Mouse (Mus musculus) brain, embryonic 18.5 days (tissue): ENCODE data around the gene Themis.

ENCODE experiments used
- DNase-seq: peaks from one replicate; pipeline ENCODE4 v3.0.0-alpha.2; 2012; ENCODE audit warnings: low read depth, low spot score

Gene Themis

DNA sequence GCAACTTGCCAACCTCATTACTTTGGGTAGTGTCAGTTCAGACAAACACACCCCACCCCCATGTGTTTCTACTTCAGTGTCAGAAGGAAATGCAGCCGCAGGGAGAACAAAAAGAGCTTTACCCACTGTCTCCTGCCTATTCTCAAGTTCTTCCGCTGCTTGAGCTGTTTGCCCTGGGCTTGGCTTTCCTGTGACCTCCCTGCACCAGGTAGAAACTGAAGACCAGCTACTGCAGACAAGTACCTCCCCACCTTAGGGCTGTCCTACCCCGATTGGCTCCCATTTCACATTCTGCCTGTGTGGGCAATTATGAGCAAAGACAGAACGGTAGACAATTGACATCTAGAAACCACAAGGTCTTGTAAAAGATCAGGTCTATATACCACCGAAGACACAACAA is at the start of gene Themis:
Gene Themis (plus strand): TSS at position 100 of the 400 bp plus-strand sequence.
- DNase-seq, result no peak

DNA sequence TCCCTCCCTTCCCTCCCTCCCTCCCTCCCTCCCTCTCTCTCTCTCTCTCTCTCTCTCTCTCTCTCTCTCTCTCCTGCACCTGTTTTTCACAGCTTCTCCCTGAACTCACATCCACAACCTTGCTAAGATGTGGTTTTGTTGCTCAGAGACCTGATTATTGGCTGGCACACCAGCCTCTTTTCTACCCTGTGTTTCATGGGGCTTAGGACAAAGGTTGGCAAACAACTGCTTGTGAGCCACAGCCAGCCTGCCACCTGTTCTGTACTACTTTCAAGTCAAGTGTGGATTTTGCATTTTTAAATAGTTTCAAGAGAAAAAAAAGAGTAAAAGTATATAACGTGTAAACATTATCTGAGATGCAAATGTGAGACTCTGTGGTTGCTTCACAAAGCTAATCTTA is 48.7 kb upstream of the Themis start:
- DNase-seq, result no peak

DNA sequence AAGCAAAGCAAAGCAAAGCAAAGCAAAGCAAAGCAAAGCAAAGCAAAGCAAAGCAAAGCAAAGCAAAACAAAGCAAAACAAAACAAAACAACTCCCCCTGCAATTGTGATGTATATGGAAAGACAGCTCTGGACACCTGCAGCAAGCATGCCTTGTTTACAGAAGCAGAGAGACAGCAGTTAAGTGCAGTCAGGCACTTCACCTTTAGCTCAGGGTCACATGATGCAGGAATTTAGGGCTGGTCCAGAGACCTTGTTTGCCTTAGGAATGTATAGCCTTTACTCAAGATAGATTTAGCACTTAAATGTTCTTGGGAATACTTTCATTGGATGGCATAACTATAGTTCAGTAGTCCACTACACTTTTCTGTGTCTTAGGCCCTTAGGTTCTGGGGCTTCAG is 32.1 kb upstream of the Themis start:
- DNase-seq, result no peak

DNA sequence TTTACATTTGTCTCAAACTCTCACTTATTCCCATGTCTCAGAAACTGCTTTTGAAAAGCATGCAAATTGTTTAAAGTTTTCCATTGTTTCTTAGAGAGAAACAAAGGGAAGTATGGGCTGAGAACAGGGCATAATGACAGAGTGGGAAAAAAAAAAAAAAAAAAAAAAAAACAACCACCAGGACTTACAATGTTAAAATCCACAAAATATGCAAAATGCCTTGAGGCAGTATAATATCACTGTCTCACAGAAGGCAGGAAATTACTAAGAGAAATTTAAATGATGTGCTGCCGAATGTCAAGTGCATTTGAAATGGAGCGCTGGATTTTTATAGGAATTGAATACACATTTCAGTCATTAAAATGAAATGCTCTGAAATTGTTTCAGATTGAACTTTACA is 26.3 kb upstream of the Themis start:
- no peak for DNase-seq

DNA sequence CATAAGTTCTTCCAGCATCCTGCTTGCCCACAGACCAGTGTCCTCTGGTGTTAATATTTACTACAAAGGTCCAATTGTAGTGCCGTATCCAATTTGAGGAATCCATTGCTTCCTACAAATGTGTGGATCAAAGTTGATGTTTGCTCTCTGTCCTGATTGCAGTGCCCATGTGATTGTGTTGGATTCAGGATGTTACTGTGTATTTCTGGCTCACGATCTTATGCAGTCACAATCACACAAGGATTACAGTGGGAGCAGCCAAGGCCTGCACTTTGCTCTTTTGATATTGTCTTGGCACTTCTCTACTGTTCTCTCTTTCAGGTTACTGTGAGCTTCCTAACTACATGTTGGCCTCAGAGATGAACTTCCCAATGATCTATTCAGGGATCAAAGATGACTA is 20.3 kb upstream of the Themis start:
- no peak for DNase-seq

DNA sequence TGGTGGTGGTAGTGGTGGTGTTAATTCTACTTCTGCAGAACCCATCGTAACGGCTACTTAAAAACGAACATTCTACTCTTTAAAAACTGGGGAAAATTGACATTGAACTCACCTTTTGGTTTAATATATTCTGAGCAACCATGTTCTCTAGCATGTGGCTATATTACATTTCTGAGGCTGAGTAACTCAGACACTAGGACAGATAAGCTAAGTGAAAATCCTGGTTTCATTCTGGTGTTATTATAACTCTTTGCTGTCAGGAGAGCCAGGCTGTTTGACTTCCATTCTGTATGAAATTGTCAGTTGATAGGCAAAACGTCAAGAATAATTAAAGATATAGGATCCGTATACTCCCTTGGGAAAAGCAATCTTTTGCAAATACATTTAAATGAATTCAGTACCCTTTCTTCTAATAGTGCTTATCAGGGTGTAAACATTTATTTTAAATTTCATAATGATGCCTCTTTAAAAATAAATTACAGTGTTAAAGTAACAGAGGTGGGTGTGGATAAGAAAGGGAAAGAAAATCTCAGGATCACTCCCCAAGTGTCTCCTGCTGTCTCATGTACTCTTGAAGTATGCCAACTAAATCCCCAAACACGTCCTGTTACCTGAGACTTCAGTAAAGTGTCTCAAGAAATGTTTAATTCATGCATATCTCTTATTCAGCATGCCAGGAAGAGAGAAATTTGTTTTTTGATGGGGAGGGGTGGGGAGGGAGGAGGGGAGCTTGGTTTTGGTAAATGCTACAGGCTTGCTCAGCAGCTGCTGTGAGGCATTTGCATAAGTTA is 18.9 kb upstream of the Themis start:
- no peak for DNase-seq

DNA sequence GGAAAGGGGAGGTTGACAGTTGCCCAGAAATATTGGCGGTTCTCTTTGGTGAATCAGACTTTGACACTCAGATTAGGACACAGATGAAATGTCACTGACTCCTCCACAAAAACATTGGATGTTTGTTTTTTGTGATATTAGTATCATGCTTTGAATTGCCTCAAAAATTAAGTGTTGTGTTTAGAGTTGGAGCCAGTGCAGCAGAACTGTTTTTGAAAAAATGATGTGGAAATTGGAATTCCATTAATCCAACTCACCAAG is 18.3 kb upstream of the Themis start:
- DNase-seq, result no peak

DNA sequence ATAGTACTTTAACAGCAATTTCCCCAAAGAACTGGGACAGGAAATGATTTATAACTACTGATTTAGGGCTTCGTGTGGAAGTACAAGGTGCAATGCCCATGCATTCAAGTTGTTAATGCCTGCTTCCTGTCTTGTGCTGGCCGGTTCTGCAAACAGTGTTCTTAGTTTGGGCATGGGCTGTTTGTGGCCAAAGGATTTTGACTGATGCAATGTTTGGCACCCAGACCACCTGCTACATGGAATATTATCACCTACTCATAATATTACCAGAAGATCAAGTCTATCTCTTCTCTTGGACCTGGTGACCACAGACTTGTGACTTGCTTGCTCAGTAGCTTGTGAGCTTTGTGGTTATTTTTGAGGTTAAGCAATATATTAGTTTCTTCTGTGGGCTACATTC is 16.2 kb upstream of the Themis start:
- DNase-seq, result no peak

DNA sequence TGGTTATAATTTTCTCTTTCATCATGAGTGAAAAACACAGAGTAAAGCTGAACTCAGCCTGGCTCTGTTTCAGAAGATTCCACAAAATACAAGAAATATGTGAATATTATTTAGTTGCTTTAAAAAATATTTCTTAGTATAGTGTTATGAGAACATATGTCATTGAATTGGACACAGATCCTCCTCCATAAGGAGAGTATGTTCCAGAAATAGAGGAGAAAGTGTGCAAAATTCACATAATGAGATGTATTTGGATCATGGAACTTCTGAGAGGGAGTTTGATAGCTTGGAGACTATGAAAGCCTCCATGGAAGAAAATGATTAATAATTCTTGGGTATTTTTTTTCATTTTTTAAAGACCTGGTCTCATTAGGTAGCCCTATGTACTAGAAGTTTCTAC is 13.4 kb upstream of the Themis start:
- DNase-seq, result no peak

DNA sequence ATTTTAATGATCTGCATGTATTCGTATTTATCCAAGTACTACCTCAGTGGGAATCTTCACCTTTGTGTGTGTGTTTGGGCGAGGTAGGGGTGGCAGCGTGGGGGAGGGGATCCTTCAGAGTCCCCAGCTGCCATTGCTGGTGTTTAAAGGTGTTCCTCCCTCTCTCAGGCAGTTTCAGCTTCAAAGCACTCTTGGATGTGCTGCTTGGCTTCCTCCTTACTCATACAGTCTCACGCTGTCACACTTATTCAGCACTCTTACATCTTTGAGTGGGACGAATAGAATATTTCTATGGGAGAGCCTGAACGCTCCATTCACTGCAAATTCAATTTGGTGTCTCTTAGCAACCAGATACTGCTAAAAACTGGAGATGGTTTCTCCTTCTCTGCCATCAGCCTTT is 3.0 kb upstream of the Themis start:
- DNase-seq, result no peak

DNA sequence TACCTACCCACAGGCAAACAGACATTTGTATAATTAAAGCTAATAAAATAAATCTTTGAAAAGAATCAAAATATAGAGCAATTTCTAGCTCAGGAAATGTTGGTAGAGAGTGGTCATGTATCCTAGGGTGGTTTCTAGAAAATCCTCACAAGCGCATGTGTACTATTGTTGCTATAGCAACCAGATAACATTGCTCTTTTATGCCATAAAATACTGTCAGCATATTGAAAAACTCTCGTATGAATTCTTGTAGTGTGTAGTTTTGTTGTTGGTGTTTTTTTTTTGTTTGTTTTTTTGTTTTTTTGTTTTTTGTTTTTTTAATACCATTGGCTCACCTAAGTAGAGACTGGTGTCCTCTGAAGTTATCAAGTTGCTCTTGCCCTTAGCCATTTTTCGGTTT is 5.8 kb downstream of the Themis start:
- DNase-seq, result no peak

DNA sequence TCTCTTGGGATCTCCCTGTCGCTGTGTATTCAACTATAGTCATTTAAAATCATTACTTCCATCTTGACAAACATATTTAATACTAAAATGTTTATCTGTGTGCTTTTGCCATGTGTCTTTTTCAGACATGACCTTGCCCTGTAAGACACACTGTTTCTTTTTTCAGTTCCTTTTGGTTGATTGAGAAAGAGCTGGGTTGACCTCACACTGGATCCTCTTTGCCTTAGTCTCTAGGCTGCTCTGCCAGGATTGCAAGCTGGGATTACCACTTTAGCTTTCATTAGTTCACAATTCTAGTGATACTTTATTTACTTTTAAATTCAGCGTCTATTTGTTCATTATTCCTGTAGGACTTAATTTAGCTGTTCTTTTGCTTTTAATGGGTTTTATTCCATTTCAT is 7.2 kb downstream of the Themis start:
- DNase-seq, result no peak

DNA sequence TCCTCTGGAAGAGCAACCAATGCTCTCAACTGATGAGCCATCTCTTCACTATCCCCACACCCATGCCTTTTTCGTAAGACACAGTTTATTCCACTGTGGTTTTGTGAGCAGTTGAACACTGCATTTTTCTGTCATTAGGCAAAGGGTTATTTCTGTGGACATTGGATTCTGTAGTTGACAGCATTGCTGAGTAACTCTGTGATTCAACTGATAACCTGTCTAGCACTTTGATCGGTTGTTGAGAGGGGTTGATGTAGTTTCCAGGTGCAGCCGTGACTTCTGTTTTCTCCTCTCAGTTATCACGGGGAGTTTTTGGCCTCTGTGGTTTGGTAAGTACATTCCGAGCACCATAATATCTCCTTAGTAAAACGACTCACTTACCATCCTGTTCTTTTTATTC is 26.8 kb downstream of the Themis start:
- DNase-seq, result no peak

DNA sequence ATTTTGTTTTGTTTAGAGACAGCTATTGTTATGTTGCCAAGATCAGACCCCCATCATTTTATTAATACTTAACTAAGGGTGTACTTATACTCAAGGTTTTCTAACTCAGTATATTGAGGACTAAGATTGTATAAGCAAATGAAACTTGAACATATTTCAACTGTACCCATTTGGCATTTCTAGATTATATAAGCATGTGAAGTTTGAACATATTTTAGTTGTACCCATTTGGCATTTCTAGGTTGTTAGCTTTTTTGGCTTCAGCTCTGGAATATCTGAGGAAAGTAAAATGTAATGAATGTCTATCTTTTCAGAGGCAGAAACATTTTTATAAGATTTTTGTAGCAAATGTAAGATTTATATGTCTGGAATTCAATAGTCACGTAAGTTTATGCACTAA is 27.9 kb downstream of the Themis start:
- no peak for DNase-seq

DNA sequence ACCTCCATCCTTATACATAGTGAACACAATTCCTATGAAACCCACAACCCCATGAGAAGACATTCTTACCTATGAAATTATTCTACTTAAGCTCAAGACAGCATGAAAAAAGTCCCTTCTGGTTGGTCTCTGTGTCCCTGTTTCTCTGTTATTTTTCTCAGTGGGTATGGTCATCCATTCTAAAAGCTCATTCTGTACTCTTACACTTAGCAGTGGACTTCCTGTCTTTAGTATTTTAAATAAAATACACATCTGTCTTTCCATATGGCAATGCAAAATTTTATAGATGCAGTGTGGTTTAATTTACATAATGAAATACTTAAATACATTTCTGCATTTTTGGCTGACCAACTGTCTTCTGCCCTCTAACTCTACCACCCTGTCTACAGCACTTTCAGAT is 30.0 kb downstream of the Themis start:
- DNase-seq, result no peak

DNA sequence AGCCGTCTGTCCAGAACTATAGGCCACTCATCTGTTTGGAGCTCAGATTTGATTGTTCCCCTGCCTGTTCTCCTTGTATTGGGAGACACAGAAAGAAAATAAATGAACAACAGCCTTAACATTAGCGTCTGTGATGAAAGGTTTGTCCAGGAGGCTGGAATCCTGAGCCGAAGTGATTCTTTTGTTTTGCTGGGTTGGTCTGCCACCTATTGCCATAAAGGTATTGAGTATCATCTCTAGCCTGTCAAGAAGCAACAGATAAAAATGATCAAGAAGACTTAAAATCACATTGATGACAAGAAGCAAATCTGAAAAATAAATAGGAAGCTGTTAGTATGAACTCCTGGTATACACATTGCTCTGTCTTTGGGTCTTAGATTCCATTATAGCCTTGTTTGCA is 53.7 kb downstream of the Themis start:
- DNase-seq, result no peak

DNA sequence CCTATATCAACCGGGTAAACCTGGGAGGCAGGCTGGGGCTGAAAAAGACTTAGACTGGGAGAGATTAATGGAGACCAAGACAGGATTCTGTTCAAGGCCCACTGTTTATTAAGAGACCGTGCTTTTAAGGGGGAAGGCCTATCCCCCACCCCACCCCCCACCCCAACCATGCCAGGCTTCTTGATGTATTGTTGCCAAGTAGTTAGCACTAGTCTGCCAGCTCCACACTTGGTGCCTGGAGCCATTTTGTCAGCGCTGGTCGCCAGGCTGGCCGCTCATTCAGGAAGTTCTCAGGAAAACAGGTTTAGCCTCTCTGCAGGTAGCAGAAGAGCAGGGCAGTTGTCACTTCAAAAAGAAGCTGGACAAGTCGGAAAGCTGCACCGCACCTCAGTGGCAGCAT is 55.1 kb downstream of the Themis start:
- no peak for DNase-seq

DNA sequence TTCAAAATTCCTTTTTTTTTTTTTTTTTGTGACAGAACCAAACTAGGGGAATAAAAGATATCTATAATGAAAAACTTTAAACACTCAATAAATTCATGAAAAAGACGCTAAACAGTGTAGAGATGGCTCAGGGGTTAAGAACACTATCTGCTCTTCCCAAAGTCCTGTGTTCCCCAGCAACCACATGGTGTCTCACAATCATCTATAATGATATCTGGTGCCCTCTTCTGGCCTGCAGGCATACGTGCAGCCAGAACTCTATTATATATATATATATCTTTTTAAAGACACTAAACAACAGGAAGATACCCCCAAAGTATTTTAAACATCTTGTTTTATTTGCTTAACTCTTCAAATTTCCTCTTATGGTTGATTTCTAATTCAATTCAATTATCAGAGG is 62.0 kb downstream of the Themis start:
- no peak for DNase-seq

DNA sequence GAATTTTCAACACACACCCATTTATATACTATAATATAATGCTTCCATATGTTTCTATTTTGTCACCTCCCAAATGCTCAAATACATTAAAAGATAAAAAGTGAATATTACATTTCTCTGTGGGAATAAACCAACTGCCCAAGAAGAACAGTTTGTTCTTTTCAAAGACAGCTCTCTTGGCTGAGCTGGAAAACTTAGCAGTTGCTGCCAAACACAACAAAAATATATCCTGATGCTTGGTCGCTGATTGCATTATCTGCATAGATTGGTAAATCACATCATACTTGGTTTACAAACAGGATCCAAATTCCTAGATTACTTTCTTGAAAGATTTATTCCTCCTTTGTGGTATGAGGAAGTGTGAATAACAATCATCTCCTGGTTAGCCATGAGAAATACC is 69.8 kb downstream of the Themis start:
- no peak for DNase-seq

DNA sequence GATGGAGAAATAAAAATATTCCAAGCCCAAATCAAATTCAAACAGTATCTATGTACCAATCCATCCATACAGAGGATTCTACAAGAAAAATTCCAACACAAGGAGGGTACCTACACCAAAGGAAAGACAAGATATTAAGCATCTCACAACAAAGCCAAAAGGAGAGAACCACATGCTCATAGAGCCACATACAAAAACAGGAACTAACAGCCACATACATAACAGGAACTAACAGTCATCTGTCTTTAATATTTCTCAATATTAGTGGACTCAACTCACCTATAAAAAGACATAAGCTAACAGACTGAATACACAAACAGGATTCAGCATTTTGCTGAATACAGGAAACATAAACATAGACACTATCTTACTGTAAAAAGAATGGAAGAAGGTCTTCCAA is 78.3 kb downstream of the Themis start:
- DNase-seq, result no peak

DNA sequence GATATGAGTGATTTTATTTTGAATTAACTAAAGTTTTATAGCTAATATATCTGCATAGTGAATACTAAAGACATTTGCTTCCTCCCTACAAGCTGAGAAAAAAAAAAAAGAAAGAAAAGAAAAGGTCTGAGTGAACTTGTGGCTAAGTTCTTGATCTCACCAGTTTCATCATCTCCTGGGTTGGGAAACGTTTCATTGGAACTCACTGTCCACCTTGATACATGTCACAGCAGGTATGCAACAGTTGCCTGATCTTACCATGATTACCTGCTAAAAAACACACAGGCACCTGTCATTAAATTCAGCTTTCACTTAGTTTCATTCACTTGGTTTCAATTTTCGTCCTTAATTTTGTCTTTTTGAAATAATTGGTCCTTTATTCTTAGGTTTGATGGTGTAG is 85.2 kb downstream of the Themis start:
- no peak for DNase-seq

DNA sequence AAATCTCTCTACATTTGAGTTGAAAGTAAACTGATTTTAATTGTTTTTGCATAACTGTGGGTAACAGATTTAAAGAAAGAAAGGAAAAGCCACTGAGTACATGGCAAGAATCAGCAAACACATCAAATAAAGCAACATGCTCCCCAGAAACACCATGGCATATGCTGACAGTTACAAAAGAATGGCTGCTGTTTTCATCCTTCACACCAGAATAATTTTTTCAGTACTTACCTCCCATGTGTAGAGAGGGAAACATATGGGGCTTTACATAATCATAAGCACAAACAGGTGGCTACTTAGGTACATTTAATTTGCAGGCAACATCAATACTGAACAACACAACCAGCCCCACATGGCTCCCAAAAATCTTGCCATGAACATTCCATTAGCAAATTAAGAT is 86.8 kb downstream of the Themis start:
- peak; percentile 18 for DNase-seq

DNA sequence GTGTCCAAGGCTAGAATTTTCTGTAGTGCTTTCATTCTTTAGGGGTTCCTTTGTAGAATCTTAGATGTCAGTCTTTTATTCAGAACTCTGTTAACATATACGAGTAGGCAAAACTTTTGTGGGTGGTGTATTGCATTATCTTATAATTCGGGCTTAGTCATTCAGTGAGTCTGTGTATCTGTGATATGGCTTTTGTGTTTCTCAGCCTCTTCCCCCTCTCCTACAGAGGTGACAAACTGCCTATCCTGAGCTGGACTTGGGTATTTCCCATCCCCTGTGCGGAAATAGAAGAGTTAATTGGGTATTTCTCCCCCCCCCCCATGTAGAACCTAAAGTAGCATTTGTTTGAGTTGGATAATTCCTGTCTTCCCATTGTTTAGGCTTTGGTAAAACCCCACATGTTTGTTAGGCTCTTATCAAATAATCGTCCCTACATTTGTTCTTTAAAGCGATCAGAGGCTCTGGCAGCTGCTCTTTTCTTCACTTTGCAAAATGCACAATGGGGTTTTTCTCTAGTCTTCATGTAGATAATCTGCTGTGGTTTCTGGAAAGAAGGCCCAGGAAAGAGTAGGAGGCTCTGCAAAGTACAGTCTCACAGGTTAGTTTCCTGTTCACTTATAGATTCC is 108.7 kb downstream of the Themis start:
- no peak for DNase-seq

DNA sequence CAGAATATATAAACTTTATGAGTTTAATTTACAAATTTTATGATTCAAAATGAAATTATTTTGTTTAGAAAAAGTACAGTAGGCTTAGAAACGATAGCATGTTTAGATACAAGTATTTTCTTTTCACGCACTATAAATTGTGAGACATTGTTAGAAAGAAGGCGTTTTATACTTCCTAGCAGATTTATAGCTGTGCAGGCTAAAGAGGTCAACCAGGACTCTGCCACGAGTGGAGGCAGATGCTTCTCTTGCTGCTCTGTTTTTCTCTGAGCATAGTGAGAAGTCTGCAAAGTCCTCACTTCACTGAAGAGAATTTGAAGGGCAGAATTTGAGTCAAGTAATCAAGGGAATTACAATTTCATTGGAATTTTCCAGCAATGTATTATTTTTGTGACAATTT is 131.3 kb downstream of the Themis start:
- no peak for DNase-seq
